Mouse (Mus musculus): ENCODE measurements around the gene Cdhr3. TPM values are rescaled to one million over a fixed set of nuclear protein-coding genes. Genes with fewer than 3 reads are reported as not detected.

Cdhr3 gene
- polyA plus RNA-seq, 1 experiment: 0.19 TPM

DNA sequence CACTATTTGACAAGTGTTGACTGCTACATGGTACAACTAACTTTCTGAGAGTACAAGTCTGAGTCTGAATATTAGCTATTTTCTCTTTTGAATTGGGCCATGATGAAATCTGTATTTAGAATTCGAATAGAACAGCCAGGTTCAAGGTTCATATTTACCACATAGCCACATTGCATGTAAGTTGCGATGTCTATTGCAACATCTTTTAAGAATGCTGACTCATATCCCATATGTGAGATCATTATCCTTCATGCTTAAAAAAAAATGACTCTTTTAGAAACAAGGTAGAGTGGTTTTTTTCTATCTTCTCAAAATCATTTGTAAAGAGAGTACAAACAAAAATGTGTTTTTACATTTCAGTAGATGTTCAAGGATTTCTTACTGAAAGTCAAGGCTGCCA lies 51.9 kb downstream of the Cdhr3 start:
- Histone ChIP-seq H3K4me1 (ENCODE audit: control insufficient read depth, insufficient read depth, low read length) (peaks cover 59% of the 10 kb centered on the region), H3K4me3 (ENCODE audit: insufficient read depth, low read length) (no peak overlapping the region), H3K27ac (ENCODE audit: insufficient read depth, low read depth, low read length) (peak overlapping the region; percentile 86)
- TF ChIP-seq POLR2A (IDR thresholded peaks at IDR 0.05; ENCODE audit: borderline replicate concordance, low read depth, low read length) (no peak), CTCF (IDR thresholded peaks at IDR 0.05; ENCODE audit: low read depth, low read length) (no peak)

DNA sequence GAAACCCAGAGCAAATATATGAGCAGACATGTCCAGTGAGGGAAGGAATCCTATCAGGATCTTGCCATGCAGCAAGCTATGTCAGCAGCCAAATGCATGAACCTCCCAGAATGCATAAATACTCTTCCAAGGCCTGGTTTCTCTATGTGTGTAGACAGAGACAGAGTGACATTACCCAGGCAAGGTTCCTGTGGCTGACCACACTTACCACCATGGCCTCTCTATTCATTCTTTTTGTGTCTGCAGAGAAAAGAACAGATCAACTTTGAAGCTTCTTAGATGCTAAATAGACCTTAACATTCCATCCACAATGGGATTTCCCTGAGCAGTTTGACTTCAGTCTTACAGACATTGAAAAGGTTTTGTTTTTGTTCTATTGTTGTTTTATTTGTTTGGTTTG lies 54.0 kb downstream of the Cdhr3 start:
- Histone ChIP-seq H3K27ac (ENCODE audit: insufficient read depth, low read depth, low read length) (no peak overlapping the region), H3K4me1 (ENCODE audit: control insufficient read depth, insufficient read depth, low read length) (peaks cover 56% of the 10 kb centered on the region), H3K4me3 (ENCODE audit: insufficient read depth, low read length) (no peak overlapping the region)
- TF ChIP-seq POLR2A (IDR thresholded peaks at IDR 0.05; ENCODE audit: borderline replicate concordance, low read depth, low read length) (no peak), CTCF (IDR thresholded peaks at IDR 0.05; ENCODE audit: low read depth, low read length) (no peak)

DNA sequence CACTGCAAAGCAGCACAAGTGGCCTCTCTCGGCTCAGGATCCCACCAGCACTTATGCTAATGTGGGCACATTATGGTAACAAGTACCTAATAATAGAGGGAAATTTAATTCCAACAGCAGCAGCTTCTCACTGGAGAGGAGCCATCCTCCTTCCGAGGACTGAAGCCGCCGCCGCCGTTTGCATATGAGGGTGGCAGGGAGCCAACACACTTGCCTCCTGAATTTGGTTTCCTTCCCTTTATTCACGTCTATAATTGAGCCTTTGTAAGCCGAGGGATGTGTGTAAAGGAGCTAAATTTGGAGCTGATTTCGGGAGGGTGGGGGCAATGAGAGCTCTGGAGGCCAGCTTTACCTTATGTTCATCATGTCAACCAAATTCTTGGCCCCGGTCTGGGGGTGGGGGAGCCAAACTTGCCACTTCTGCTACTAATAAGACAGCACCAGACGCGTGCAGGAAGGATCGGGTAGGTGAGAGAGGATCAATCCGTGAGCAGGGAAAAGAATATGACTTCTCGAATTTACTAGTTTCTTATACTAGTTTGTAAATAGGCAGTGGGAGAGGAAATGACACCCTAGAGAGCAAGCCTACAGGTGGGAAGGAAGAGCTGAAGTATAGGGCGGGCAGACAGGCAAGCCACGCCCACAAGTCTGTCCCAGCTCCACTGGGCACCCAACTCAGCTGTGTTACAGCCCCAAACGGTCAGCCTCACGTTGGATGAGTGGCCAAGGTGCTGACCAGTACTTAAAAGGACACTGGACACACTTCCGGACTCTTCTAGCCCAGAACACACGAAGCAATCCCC lies 56.8 kb downstream of the Cdhr3 start:
- H3K4me3 ChIP-seq (ENCODE audit: insufficient read depth, low read length): peak overlapping the region; percentile 35
- H3K27ac ChIP-seq (ENCODE audit: insufficient read depth, low read depth, low read length): peak overlapping the region; percentile 57
- no peak for TF ChIP-seq POLR2A (IDR thresholded peaks at IDR 0.05; ENCODE audit: borderline replicate concordance, low read depth, low read length)
- no peak for TF ChIP-seq CTCF (IDR thresholded peaks at IDR 0.05; ENCODE audit: low read depth, low read length)
- H3K4me1 ChIP-seq (ENCODE audit: control insufficient read depth, insufficient read depth, low read length): peaks cover 37% of the 10 kb centered on the region

DNA sequence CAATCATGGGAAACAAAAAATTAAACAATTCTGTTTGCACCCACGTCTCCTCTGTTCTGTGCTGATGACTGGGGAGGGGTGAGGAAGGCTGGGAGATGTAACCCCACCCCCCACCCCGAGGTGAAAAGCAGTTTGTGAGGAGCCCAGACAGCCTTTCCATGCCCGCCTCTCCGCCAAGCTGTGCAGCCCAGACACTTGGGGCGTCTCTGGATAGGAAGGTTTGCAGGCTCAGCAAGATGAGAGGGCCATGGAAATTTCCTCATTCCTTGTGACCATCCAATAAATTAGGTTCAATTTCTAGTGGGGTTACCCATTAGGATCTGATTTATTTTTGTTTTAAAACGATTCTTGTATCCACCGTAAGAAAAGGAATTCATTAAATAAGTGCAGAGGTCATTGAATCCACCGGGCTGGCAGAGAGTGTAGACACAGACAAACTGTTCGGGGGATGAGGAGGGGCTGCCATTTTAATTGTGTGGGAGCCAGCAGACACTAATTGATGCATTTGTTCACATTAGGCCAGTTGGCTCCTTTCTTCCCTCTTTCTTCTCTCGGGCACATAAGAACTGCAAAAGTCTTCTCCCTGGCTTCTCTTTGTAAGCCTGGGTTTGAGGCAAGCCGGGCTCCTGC lies 57.5 kb downstream of the Cdhr3 start:
- no peak for TF ChIP-seq CTCF (IDR thresholded peaks at IDR 0.05; ENCODE audit: low read depth, low read length)
- TF ChIP-seq POLR2A (IDR thresholded peaks at IDR 0.05; ENCODE audit: borderline replicate concordance, low read depth, low read length): no peak
- Histone ChIP-seq H3K4me3 (ENCODE audit: insufficient read depth, low read length) (peak overlapping the region; percentile 34), H3K4me1 (ENCODE audit: control insufficient read depth, insufficient read depth, low read length) (peaks cover 39% of the 10 kb centered on the region), H3K27ac (ENCODE audit: insufficient read depth, low read depth, low read length) (peak overlapping the region; percentile 57)

DNA sequence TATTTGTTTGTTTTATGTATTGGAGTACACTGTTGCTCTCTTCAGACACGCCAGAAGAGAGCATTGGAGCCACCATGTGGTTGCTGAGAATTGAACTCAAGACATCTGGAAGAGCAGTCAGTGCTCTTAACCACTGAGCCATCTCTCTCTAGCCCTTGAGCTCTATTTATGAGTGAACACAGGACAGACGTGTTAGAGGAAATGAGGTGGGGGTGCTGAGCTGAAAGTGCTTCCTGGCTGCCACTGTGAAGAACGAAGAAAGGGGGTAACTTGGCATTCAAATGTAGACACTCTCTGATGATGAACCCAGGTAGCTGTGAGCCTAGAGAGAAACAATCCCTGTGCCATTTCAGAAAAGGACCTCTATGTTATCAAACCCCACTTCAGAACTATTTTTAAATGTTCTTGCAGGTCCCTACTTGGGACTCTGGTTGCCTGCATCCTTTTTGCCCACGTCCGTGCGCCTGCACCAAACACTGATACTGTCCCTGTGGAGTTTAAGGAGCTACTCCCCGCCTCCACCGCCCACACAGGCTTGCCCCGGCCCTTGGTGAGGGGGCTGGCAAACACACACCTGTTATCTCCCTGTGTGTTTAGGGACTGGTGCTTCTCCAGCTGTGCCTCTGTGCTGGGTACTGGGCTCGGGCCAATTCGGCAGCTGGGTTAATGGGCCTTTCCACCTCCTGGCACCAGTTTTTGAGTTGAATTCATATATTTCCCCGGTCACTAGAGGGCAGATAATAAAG lies 58.2 kb downstream of the Cdhr3 start:
- H3K27ac ChIP-seq (ENCODE audit: insufficient read depth, low read depth, low read length): no peak overlapping the region
- no peak for TF ChIP-seq POLR2A (IDR thresholded peaks at IDR 0.05; ENCODE audit: borderline replicate concordance, low read depth, low read length)
- TF ChIP-seq CTCF (IDR thresholded peaks at IDR 0.05; ENCODE audit: low read depth, low read length): no peak
- H3K4me1 ChIP-seq (ENCODE audit: control insufficient read depth, insufficient read depth, low read length): peaks cover 35% of the 10 kb centered on the region

DNA sequence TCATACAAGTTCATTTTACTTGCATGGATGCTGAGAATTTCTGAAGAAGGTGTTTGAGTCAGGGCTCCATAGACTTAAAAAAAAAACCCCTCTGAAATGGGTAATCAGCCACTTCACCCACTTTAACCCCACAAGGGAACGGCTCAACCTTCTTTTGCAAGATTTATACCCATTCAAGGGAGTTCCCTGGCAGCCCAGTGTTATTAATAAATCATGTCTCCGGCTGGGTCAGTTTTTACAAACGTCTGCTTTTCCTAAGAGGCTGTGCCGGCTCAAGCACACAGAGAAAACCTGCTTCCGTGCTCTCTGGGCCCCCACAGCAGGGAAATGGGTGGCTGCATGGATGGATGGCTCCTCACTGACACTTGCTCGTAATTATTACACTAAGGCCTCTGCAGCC lies 59.5 kb downstream of the Cdhr3 start:
- TF ChIP-seq CTCF (IDR thresholded peaks at IDR 0.05; ENCODE audit: low read depth, low read length): no peak
- no peak for TF ChIP-seq POLR2A (IDR thresholded peaks at IDR 0.05; ENCODE audit: borderline replicate concordance, low read depth, low read length)
- H3K27ac ChIP-seq (ENCODE audit: insufficient read depth, low read depth, low read length): no peak overlapping the region
- H3K4me1 ChIP-seq (ENCODE audit: control insufficient read depth, insufficient read depth, low read length): peaks cover 30% of the 10 kb centered on the region
- H3K4me3 ChIP-seq (ENCODE audit: insufficient read depth, low read length): no peak overlapping the region

More for the DNA sequence above, 58.2 kb downstream of the Cdhr3 start:
- H3K4me3 ChIP-seq (ENCODE audit: insufficient read depth, low read length): no peak overlapping the region

DNA sequence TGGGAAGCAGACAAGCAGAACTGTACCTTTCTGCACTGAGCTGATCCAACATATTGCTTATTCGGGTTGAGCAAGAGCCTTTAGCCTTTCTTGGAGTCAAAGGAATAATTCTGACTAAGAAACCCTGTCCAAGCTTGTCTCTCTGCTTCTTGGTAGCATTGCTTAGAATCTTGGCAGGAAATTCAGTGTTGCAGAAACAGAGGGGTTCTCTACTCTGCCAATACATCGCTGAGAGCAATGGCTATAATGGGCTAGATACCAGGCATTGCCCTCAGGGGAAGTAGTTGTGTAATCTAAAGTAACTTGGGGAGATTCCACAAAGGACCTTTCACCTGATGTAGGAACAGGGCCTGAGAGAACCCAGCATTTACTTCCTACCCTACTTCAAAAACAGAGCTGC lies 62.1 kb downstream of the Cdhr3 start:
- no peak overlapping the region for H3K27ac ChIP-seq (ENCODE audit: insufficient read depth, low read depth, low read length)
- TF ChIP-seq POLR2A (IDR thresholded peaks at IDR 0.05; ENCODE audit: borderline replicate concordance, low read depth, low read length): no peak
- no peak for TF ChIP-seq CTCF (IDR thresholded peaks at IDR 0.05; ENCODE audit: low read depth, low read length)

DNA sequence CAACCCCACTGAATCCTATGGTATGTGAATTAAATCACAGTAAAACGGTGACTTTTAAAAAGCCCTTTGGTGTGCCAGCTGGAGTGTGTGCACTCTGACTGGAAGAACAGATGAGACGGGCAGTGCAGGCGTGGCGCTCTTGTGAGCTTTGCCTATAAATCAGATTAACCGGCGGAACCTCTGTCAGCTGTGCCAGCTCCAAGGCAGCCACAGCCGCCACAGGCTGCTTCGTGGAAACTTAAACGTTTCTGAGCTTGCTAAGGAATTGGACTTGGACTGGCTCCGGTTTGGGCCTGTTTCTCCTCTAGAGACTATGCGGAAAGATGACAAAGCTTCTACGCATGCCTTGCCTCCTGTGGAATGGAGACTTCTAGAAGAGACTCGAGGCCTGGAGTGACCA lies 62.6 kb downstream of the Cdhr3 start:
- TF ChIP-seq POLR2A (IDR thresholded peaks at IDR 0.05; ENCODE audit: borderline replicate concordance, low read depth, low read length): no peak
- TF ChIP-seq CTCF (IDR thresholded peaks at IDR 0.05; ENCODE audit: low read depth, low read length): no peak
- peaks cover 18% of the 10 kb centered on the region for H3K4me1 ChIP-seq (ENCODE audit: control insufficient read depth, insufficient read depth, low read length)
- no peak overlapping the region for H3K27ac ChIP-seq (ENCODE audit: insufficient read depth, low read depth, low read length)
- H3K4me3 ChIP-seq (ENCODE audit: insufficient read depth, low read length): no peak overlapping the region

More for the DNA sequence above, 62.1 kb downstream of the Cdhr3 start:
- H3K4me1 ChIP-seq (ENCODE audit: control insufficient read depth, insufficient read depth, low read length): peaks cover 23% of the 10 kb centered on the region
- no peak overlapping the region for H3K4me3 ChIP-seq (ENCODE audit: insufficient read depth, low read length)

DNA sequence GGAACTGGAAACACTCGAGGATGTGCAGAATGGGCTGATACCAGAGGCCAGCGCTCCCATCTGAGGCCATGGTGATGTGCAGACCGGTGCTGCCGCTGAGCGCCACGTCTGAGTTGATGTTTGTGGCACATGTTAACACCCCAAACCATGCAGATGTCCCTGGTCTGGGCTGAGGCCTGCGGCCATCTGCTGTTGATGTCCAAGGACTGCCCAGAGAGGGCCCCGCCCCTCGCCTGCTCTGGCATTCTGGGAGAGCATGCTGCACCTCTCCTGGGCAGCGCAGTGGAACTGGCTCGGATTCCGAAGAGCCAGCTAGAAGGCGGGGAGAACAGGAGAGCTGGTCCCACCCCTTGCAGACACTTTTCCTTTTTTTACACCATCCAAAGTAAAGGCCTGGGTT lies 64.0 kb downstream of the Cdhr3 start:
- Histone ChIP-seq H3K4me1 (ENCODE audit: control insufficient read depth, insufficient read depth, low read length) (peaks cover 11% of the 10 kb centered on the region), H3K4me3 (ENCODE audit: insufficient read depth, low read length) (no peak overlapping the region), H3K27ac (ENCODE audit: insufficient read depth, low read depth, low read length) (no peak overlapping the region)
- TF ChIP-seq CTCF (IDR thresholded peaks at IDR 0.05; ENCODE audit: low read depth, low read length) (no peak), POLR2A (IDR thresholded peaks at IDR 0.05; ENCODE audit: borderline replicate concordance, low read depth, low read length) (no peak)
